Mouse (Mus musculus) heart, postnatal 0 days (tissue): ENCODE data around the gene Adal.

Experiments
- CTCF ChIP-seq: IDR thresholded peaks from 2 replicates; pipeline ENCODE4 v1.5.1; 2016; ENCODE audit warnings: antibody characterized with exemption, control low read depth, low read depth
- EP300 ChIP-seq: IDR thresholded peaks from 2 replicates; pipeline ENCODE4 v1.6.1; 2016; ENCODE audit warnings: antibody characterized with exemption, low read depth

- no peak for TF ChIP-seq CTCF
- TF ChIP-seq EP300, result no peak
Observed at GRCm38 (mm10) chr2:121195466-121195865, 55.2 kb downstream of the Adal start.
